Mouse (Mus musculus): ENCODE data around the gene Mrps31. TPM values are rescaled to one million over a fixed set of nuclear protein-coding genes. Genes with fewer than 3 reads are reported as not detected.
A peak's percentile ranks its signal among the peaks of the same experiment; 100 is the strongest.

The Mrps31 gene
- total and polyA plus RNA-seq, 2 experiments from 2014 or later, result 17.4 to 33.5 TPM

DNA sequence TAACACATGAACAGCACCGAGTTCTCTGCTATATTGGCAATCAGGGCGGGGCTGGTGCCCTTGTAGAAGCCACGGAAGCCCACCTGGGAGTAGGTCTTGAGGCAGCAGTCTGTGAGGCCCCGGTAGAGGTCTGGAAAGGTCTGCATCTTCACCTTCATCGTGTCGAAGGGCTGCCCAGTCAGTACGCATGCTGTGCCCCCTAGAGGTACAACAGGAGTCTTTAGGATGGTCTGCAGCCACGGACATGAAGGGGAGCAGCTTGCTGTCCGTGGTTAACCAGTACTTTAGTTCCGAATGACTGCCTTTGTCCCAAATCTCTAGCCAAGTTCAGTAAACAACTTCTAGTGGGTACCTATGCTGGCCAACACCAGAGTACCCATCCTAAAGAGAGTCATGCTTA is 21.3 kb upstream of the Mrps31 start:
- no peak overlapping the region for H3K4me2 ChIP-seq (ENCODE audit: low read depth, low read length, poor library complexity, severe bottlenecking)
- H3K4me3 ChIP-seq (ENCODE audit: low read depth, low read length), result no peak overlapping the region
- no peaks in the 10 kb centered on the region for H3K9me3 ChIP-seq (ENCODE audit: low read length)
- ATAC-seq (ENCODE audit: low FRiP score) (no peak), DNase-seq (ENCODE audit: low spot score) (no peak)
- H3K4me1 ChIP-seq (ENCODE audit: insufficient read depth, low read length), result no peaks in the 10 kb centered on the region
- H3K27ac ChIP-seq (ENCODE audit: low read depth, low read length), result no peak overlapping the region
- WGBS, result 84% methylated on average over 10 of the region's 10 CpGs
- H3K27me3 ChIP-seq (ENCODE audit: insufficient read depth, low read length), result no peaks in the 10 kb centered on the region
- TF ChIP-seq CTCF (IDR thresholded peaks at IDR 0.05), result no peak
- peaks cover 15% of the 10 kb centered on the region; the same call in 1 of the 2 replicates for H3K36me3 ChIP-seq (ENCODE audit: insufficient read depth, low read length)
- H3K9ac ChIP-seq (replicated peaks; ENCODE audit: low read length, poor library complexity, severe bottlenecking), result no peak overlapping the region

GRCm38 (mm10) chr8:22390766-22391463 is 20.2 kb upstream of the Mrps31 start:
- WGBS, result 88% methylated on average over 8 of the region's 8 CpGs
- DNase-seq (ENCODE audit: low spot score) (no peak), ATAC-seq (ENCODE audit: low FRiP score) (no peak)
- no peaks in the 10 kb centered on the region for H3K4me1 ChIP-seq (ENCODE audit: insufficient read depth, low read length)
- H3K4me2 ChIP-seq (ENCODE audit: low read depth, low read length, poor library complexity, severe bottlenecking), result no peak overlapping the region
- H3K27me3 ChIP-seq (ENCODE audit: insufficient read depth, low read length), result no peaks in the 10 kb centered on the region
- H3K9me3 ChIP-seq (ENCODE audit: low read length), result no peaks in the 10 kb centered on the region
- H3K36me3 ChIP-seq (ENCODE audit: insufficient read depth, low read length), result peaks cover 15% of the 10 kb centered on the region; the same call in 1 of the 2 replicates
- no peak overlapping the region for H3K27ac ChIP-seq (ENCODE audit: low read depth, low read length)
- no peak overlapping the region for H3K4me3 ChIP-seq (ENCODE audit: low read depth, low read length)
- no peak overlapping the region for H3K9ac ChIP-seq (replicated peaks; ENCODE audit: low read length, poor library complexity, severe bottlenecking)
- no peak for TF ChIP-seq CTCF (IDR thresholded peaks at IDR 0.05)

DNA sequence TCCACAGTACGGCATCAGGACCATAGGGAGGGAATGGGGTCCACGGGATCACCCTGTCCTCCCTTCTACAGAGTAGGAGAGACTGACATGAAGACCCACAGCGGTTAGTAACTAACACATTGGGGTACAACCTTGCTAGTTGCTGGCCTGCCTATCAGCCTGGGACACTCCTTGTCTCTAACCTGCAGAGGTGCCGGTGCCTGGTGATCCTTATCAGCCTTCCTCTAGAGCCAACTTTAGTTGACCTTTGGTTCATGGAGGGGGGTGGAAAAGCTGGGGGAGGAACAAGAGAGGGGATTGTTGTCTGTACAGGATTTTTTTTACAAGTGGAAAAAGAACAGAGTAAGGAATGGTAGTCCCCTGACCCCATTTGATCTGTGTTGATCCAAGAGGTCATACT is 16.7 kb upstream of the Mrps31 start:
- 93% methylated on average over 4 of the region's 4 CpGs for WGBS
- no peak for ATAC-seq (ENCODE audit: low FRiP score)

GRCm38 (mm10) chr8:22395256-22395655 is 15.9 kb upstream of the Mrps31 start:
- WGBS, result 96% methylated on average over 8 of the region's 8 CpGs

More for the DNA sequence above, 16.7 kb upstream of the Mrps31 start:
- Histone ChIP-seq H3K27ac (ENCODE audit: low read depth, low read length) (no peak overlapping the region), H3K9ac (replicated peaks; ENCODE audit: low read length, poor library complexity, severe bottlenecking) (no peak overlapping the region), H3K36me3 (ENCODE audit: insufficient read depth, low read length) (peaks cover 7% of the 10 kb centered on the region; the same call in 1 of the 2 replicates), H3K4me2 (ENCODE audit: low read depth, low read length, poor library complexity, severe bottlenecking) (no peak overlapping the region), H3K27me3 (ENCODE audit: insufficient read depth, low read length) (no peaks in the 10 kb centered on the region), H3K9me3 (ENCODE audit: low read length) (no peaks in the 10 kb centered on the region), H3K4me3 (ENCODE audit: low read depth, low read length) (no peak overlapping the region), H3K4me1 (ENCODE audit: insufficient read depth, low read length) (no peaks in the 10 kb centered on the region)
- TF ChIP-seq CTCF (IDR thresholded peaks at IDR 0.05), result no peak
- DNase-seq (ENCODE audit: low spot score), result no peak

GRCm38 (mm10) chr8:22397811-22398141 is 13.4 kb upstream of the Mrps31 start:
- peak overlapping the region; percentile 80 for H3K27ac ChIP-seq (ENCODE audit: low read depth, low read length)
- H3K9me3 ChIP-seq (ENCODE audit: low read length), result no peaks in the 10 kb centered on the region
- WGBS, result 1% methylated on average over 13 of the region's 13 CpGs
- H3K4me1 ChIP-seq (ENCODE audit: insufficient read depth, low read length), result no peaks in the 10 kb centered on the region
- H3K9ac ChIP-seq (replicated peaks; ENCODE audit: low read length, poor library complexity, severe bottlenecking), result peak overlapping the region; percentile 82
- no peak for TF ChIP-seq CTCF (IDR thresholded peaks at IDR 0.05)
- H3K4me3 ChIP-seq (ENCODE audit: low read depth, low read length), result peak overlapping the region; percentile 80
- DNase-seq (ENCODE audit: low spot score) (no peak), ATAC-seq (ENCODE audit: low FRiP score) (no peak)
- H3K4me2 ChIP-seq (ENCODE audit: low read depth, low read length, poor library complexity, severe bottlenecking), result peak overlapping the region; percentile 71
- H3K27me3 ChIP-seq (ENCODE audit: insufficient read depth, low read length), result no peaks in the 10 kb centered on the region
- H3K36me3 ChIP-seq (ENCODE audit: insufficient read depth, low read length), result no peaks in the 10 kb centered on the region

More at GRCm38 (mm10) chr8:22395256-22395655, 15.9 kb upstream of the Mrps31 start:
- no peak for DNase-seq (ENCODE audit: low spot score)
- no peaks in the 10 kb centered on the region for H3K4me1 ChIP-seq (ENCODE audit: insufficient read depth, low read length)
- no peaks in the 10 kb centered on the region for H3K27me3 ChIP-seq (ENCODE audit: insufficient read depth, low read length)
- ATAC-seq (ENCODE audit: low FRiP score), result no peak
- no peak overlapping the region for H3K4me3 ChIP-seq (ENCODE audit: low read depth, low read length)
- no peak overlapping the region for H3K4me2 ChIP-seq (ENCODE audit: low read depth, low read length, poor library complexity, severe bottlenecking)
- no peaks in the 10 kb centered on the region for H3K9me3 ChIP-seq (ENCODE audit: low read length)
- H3K27ac ChIP-seq (ENCODE audit: low read depth, low read length), result no peak overlapping the region
- no peak for TF ChIP-seq CTCF (IDR thresholded peaks at IDR 0.05)
- H3K9ac ChIP-seq (replicated peaks; ENCODE audit: low read length, poor library complexity, severe bottlenecking), result no peak overlapping the region
- no peaks in the 10 kb centered on the region; the same call in 1 of the 2 replicates for H3K36me3 ChIP-seq (ENCODE audit: insufficient read depth, low read length)

DNA sequence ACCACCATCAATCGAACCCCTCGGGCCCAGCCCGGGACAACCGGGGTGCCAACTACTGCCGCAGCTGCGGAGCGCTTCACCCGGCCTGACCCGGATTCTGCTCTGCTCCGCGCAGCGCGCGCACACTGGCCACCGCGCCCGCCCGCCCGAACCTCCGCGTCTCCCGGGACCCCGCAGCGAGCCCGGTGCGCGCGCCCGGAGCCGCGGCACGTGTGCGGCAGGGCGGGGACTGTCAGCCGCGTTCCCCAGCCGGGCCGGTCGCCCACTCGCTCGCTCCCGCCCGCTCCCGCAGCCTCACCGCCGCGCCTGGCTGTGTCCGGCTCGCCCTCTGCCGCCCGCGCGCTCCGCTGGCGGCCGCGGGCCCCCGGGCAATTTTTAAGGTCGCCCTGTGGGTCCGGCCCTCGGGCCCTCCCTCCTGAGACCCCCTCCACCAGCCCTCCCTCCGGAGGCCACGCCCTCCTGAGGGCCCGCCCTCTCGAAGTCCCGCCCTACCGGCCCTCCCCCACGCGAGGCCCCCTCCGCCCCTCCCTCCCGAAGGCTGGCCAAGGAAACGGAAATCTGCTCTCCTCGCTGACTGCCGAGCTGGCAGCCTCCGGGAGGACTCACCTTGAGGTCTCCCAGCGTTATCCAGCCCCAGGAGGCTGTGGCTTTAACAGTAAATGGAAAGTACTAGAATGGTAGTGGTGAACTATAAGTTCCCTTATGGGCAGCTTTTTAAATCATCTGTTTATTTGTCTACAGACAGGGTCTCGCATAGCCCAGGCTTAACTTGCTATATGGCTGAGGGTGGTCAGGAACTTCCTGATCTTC is 12.8 kb upstream of the Mrps31 start, which contains the start of gene Slc25a15:
Gene Slc25a15, minus strand, starts transcription at position 456 of the 810 bp plus-strand sequence.
- H3K4me2 ChIP-seq (ENCODE audit: low read depth, low read length, poor library complexity, severe bottlenecking), result peak within 1 kb of the TSS; percentile 71
- peak within 1 kb of the TSS; percentile 82 for H3K9ac ChIP-seq (replicated peaks; ENCODE audit: low read length, poor library complexity, severe bottlenecking)
- no peak; the same call in 1 of the 2 replicates for TF ChIP-seq CTCF (IDR thresholded peaks at IDR 0.05)
- DNase-seq (ENCODE audit: low spot score) (peak; percentile 89), ATAC-seq (ENCODE audit: low FRiP score) (peak; percentile 92)
- WGBS, result under 1% methylated on average over 46 of the region's 77 CpGs
- H3K4me3 ChIP-seq (ENCODE audit: low read depth, low read length), result peak within 1 kb of the TSS; percentile 80
- H3K4me1 ChIP-seq (ENCODE audit: insufficient read depth, low read length), result no peaks in the 10 kb centered on the region
- no peaks in the 10 kb centered on the region for H3K27me3 ChIP-seq (ENCODE audit: insufficient read depth, low read length)
- H3K9me3 ChIP-seq (ENCODE audit: low read length), result no peaks in the 10 kb centered on the region
- H3K27ac ChIP-seq (ENCODE audit: low read depth, low read length), result peak within 1 kb of the TSS; percentile 80
- H3K36me3 ChIP-seq (ENCODE audit: insufficient read depth, low read length), result no peaks in the 10 kb centered on the region
